Mouse (Mus musculus): Measurements from ENCODE around the gene 2510039O18Rik. TPM values are rescaled to one million over a fixed set of nuclear protein-coding genes. Genes with fewer than 3 reads are reported as not detected.

2510039O18Rik gene
- polyA plus RNA-seq (2012; rRNA removed; ENCODE audit: low replicate concordance), result 118 and 193 TPM in 2 replicates

GRCm38 (mm10) chr4:147940576-147941044, at the start of gene 2510039O18Rik:
Gene 2510039O18Rik (plus strand): TSS chr4:147940895.

GRCm38 (mm10) chr4:147904313-147905089, 36.2 kb upstream of the 2510039O18Rik start, which contains the start of gene Mfn2:
Gene Mfn2 (minus strand): TSS chr4:147904704.

GRCm38 (mm10) chr4:147936331-147936954, 4.3 kb upstream of the 2510039O18Rik start, which contains the start of gene Plod1:
Gene Plod1 (minus strand): TSS chr4:147936767.

GRCm38 (mm10) chr4:147985205-147986132, 44.8 kb downstream of the 2510039O18Rik start, which contains the start of gene Nppb:
Gene Nppb (plus strand): TSS chr4:147985788.

Other genes starting within 250 kb of the 2510039O18Rik start
- gene Zfp534, start 238.3 kb upstream of the 2510039O18Rik start, polyA plus RNA-seq (2012; rRNA removed; ENCODE audit: low replicate concordance), result not detected in 2 replicates
- gene Zfp984, start 131.1 kb upstream of the 2510039O18Rik start, polyA plus RNA-seq (2012; rRNA removed; ENCODE audit: low replicate concordance), result 0.05 TPM in 1 of 2 replicates, not detected in the other
- 0.06 and 0.15 TPM in 2 replicates for gene Zfp933, start 92.5 kb upstream of the 2510039O18Rik start, polyA plus RNA-seq (2012; rRNA removed; ENCODE audit: low replicate concordance)
- 40.1 and 76.6 TPM in 2 replicates for gene Miip, start 72.1 kb upstream of the 2510039O18Rik start, polyA plus RNA-seq (2012; rRNA removed; ENCODE audit: low replicate concordance)
- 0.12 and 0.21 TPM in 2 replicates for gene Fv1, start 71.9 kb upstream of the 2510039O18Rik start, polyA plus RNA-seq (2012; rRNA removed; ENCODE audit: low replicate concordance)
- 47.4 and 55.3 TPM in 2 replicates for gene Mfn2, start 36.2 kb upstream of the 2510039O18Rik start, polyA plus RNA-seq (2012; rRNA removed; ENCODE audit: low replicate concordance)
- 12.4 and 13.9 TPM in 2 replicates for gene Plod1, start 4.1 kb upstream of the 2510039O18Rik start, polyA plus RNA-seq (2012; rRNA removed; ENCODE audit: low replicate concordance)
- gene Nppb, start 44.9 kb downstream of the 2510039O18Rik start, polyA plus RNA-seq (2012; rRNA removed; ENCODE audit: low replicate concordance), result not detected in 2 replicates
- not detected in 2 replicates for gene Nppa, start 59.8 kb downstream of the 2510039O18Rik start, polyA plus RNA-seq (2012; rRNA removed; ENCODE audit: low replicate concordance)
- gene Clcn6, start 97.9 kb downstream of the 2510039O18Rik start, polyA plus RNA-seq (2012; rRNA removed; ENCODE audit: low replicate concordance), result 2.5 TPM in 2 replicates
- 4.0 and 7.1 TPM in 2 replicates for gene Mthfr, start 98.2 kb downstream of the 2510039O18Rik start, polyA plus RNA-seq (2012; rRNA removed; ENCODE audit: low replicate concordance)
- gene Agtrap, start 147.1 kb downstream of the 2510039O18Rik start, polyA plus RNA-seq (2012; rRNA removed; ENCODE audit: low replicate concordance), result 17.5 and 26.5 TPM in 2 replicates
- 12.9 and 14.4 TPM in 2 replicates for gene Mad2l2, start 189.5 kb downstream of the 2510039O18Rik start, polyA plus RNA-seq (2012; rRNA removed; ENCODE audit: low replicate concordance)
- 0.08 TPM in 1 of 2 replicates, not detected in the other for gene Draxin, start 189.8 kb downstream of the 2510039O18Rik start, polyA plus RNA-seq (2012; rRNA removed; ENCODE audit: low replicate concordance)
- 32.2 and 64.6 TPM in 2 replicates for gene Fbxo6, start 211.2 kb downstream of the 2510039O18Rik start, polyA plus RNA-seq (2012; rRNA removed; ENCODE audit: low replicate concordance)
- 10.8 and 13.5 TPM in 2 replicates for gene Fbxo44, start 219.6 kb downstream of the 2510039O18Rik start, polyA plus RNA-seq (2012; rRNA removed; ENCODE audit: low replicate concordance)
- 0.19 and 0.60 TPM in 2 replicates for gene Fbxo2, start 219.7 kb downstream of the 2510039O18Rik start, polyA plus RNA-seq (2012; rRNA removed; ENCODE audit: low replicate concordance)